Mouse (Mus musculus): ENCODE results near the gene Galp. TPM values are rescaled to one million over a fixed set of nuclear protein-coding genes. Genes with fewer than 3 reads are reported as not detected.
"Not testable (repeated sequence)": the region's sequence is repeated elsewhere in the genome, so short reads cannot be mapped to it uniquely, and the experiment has no call there.

Gene Galp
- polyA plus RNA-seq, 1 experiment: not detected

DNA sequence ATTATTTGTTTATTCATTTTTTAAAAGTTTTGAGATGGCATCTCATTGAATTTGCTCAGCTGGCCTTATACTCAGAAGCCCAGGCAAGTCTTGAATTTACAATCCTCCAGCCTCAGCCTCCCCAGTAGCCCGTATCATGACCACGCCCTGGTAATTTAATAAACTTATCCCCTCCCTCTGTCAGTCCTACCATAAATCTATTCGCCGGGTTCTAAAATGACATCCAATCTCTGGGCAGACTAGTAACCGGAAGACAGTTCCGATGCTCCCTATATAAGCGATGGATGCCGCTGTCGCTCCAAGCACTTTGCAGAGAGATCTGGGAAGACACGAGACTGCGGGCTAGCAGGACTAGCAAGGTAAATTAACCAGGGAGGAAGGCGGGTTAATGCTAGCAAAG is 25.1 kb downstream of the Galp start, which contains the start of gene Zscan5b:
Zscan5b (plus strand) TSS at position 301 of the 400 bp plus-strand sequence.
- H3K79me2 ChIP-seq (ENCODE audit: control insufficient read depth, insufficient read depth): no peaks in the 10 kb centered on the region
- H3K79me3 ChIP-seq (ENCODE audit: low read depth): no peaks in the 10 kb centered on the region
- H3K27me3 ChIP-seq (ENCODE audit: control insufficient read depth, insufficient read depth, insufficient read length): no peaks in the 10 kb centered on the region
- no peak within 1 kb of the TSS for H3ac ChIP-seq (ENCODE audit: control insufficient read depth, insufficient read length, low read depth)
- H3K4me3 ChIP-seq (ENCODE audit: insufficient read depth, poor library complexity, severe bottlenecking): no peak within 1 kb of the TSS
- TF ChIP-seq MYOD1 (IDR thresholded peaks at IDR 0.05; ENCODE audit: control insufficient read depth, insufficient read length, low read depth) (no peak), USF1 (IDR thresholded peaks at IDR 0.05; ENCODE audit: low read depth) (no peak), MAX (IDR thresholded peaks at IDR 0.05) (no peak), CEBPB (IDR thresholded peaks at IDR 0.05; ENCODE audit: low read depth) (no peak), CTCF (IDR thresholded peaks at IDR 0.05; ENCODE audit: control insufficient read depth, insufficient read depth, insufficient read length) (no peak), MYOG (IDR thresholded peaks at IDR 0.05; ENCODE audit: control insufficient read depth, extremely low read depth, insufficient read length) (no peak), FOSL1 (IDR thresholded peaks at IDR 0.05; ENCODE audit: insufficient read depth, low read length, poor library complexity, severe bottlenecking) (no peak)
- H3K36me3 ChIP-seq (ENCODE audit: control insufficient read depth, insufficient read depth): no peaks in the 10 kb centered on the region

DNA sequence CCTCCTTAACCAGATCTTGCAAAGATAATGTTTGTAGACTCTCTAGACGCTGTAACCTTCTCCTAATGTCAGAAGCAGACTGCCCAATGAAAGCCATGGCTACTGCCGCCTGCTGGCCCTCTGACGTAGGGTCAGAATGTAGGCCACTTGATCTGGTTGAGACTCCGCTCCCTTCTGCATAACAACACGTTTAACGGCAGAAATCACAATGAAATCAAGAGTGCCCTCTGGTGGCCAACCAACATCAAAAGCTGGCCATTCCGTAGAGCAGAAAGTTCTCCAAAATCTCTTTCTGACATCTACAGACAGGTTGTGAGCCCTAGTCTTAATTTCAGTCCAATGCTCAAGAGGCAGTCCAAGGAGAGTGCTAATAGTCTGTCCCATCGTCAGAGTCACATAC is 31.6 kb downstream of the Galp start:
- H3K36me3 ChIP-seq (ENCODE audit: control insufficient read depth, insufficient read depth); H3K4me3 ChIP-seq (ENCODE audit: insufficient read depth, poor library complexity, severe bottlenecking); H3K79me2 ChIP-seq (ENCODE audit: control insufficient read depth, insufficient read depth); H3ac ChIP-seq (ENCODE audit: control insufficient read depth, insufficient read length, low read depth); H3K27me3 ChIP-seq (ENCODE audit: control insufficient read depth, insufficient read depth, insufficient read length); H3K79me3 ChIP-seq (ENCODE audit: low read depth): not testable (repeated sequence)

DNA sequence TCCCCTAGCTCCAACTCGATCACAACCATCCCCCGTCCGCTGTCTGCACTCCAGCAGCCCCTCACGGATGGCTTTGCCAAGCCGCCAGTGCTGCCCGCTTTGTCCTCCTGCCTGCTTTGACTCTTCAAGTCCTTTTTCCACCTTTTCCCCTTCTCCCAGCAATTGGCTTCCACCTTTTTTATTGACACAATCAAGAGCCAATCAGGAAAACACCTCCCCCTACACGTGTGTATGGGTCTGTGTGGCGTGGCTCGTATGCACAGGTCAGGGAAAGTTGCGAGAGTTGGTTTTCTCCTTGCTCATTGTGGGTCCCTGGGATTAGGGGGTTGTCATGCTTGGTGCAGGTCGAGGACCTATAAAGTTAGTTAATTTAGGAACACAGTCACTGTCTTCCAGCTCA is 42.9 kb downstream of the Galp start:
- Histone ChIP-seq H3K27me3 (ENCODE audit: control insufficient read depth, insufficient read depth, insufficient read length) (peaks cover 17% of the 10 kb centered on the region), H3K79me3 (ENCODE audit: low read depth) (no peaks in the 10 kb centered on the region), H3K79me2 (ENCODE audit: control insufficient read depth, insufficient read depth) (no peaks in the 10 kb centered on the region), H3K4me3 (ENCODE audit: insufficient read depth, poor library complexity, severe bottlenecking) (no peak overlapping the region), H3K36me3 (ENCODE audit: control insufficient read depth, insufficient read depth) (no peaks in the 10 kb centered on the region), H3ac (ENCODE audit: control insufficient read depth, insufficient read length, low read depth) (no peak overlapping the region)
- TF ChIP-seq CTCF (IDR thresholded peaks at IDR 0.05; ENCODE audit: control insufficient read depth, insufficient read depth, insufficient read length): no peak
- no peak for TF ChIP-seq MYOG (IDR thresholded peaks at IDR 0.05; ENCODE audit: control insufficient read depth, extremely low read depth, insufficient read length)
- TF ChIP-seq FOSL1 (IDR thresholded peaks at IDR 0.05; ENCODE audit: insufficient read depth, low read length, poor library complexity, severe bottlenecking): no peak
- TF ChIP-seq MAX (IDR thresholded peaks at IDR 0.05): no peak
- TF ChIP-seq USF1 (IDR thresholded peaks at IDR 0.05; ENCODE audit: low read depth): no peak
- no peak for TF ChIP-seq CEBPB (IDR thresholded peaks at IDR 0.05; ENCODE audit: low read depth)
- no peak for TF ChIP-seq MYOD1 (IDR thresholded peaks at IDR 0.05; ENCODE audit: control insufficient read depth, insufficient read length, low read depth)

DNA sequence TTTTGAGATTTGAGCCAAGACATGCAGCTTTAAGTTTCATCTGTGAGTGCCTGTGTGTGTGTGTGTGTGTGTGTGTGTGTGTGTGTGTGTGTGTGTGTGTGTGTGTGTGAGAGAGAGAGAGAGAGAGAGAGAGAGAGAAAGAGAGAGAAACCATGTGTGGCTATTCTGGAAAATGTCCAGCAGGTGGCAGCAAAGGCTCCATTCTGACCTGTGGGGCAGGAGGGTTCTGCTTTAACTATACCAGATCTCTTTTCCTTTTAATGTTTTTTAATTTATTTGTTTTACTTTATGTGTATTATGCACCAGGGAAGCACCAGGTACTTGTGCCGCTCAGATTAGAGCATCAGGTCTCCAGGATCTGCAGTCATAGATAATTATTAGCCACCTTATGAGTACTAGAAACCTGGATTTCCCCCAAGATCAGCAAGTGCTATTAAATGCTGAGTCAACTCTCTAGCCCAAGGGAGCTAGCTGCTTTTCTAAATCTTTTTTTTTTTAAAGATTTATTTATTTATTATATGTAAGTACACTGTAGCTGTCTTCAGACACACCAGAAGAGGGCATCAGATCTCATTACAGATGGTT is 44.0 kb downstream of the Galp start:
- H3ac ChIP-seq (ENCODE audit: control insufficient read depth, insufficient read length, low read depth); H3K4me3 ChIP-seq (ENCODE audit: insufficient read depth, poor library complexity, severe bottlenecking); H3K36me3 ChIP-seq (ENCODE audit: control insufficient read depth, insufficient read depth); H3K79me2 ChIP-seq (ENCODE audit: control insufficient read depth, insufficient read depth); H3K79me3 ChIP-seq (ENCODE audit: low read depth): not testable (repeated sequence)
- TF ChIP-seq CTCF (IDR thresholded peaks at IDR 0.05; ENCODE audit: control insufficient read depth, insufficient read depth, insufficient read length): peak; percentile 18
- H3K27me3 ChIP-seq (ENCODE audit: control insufficient read depth, insufficient read depth, insufficient read length): peaks cover 17% of the 10 kb centered on the region

DNA sequence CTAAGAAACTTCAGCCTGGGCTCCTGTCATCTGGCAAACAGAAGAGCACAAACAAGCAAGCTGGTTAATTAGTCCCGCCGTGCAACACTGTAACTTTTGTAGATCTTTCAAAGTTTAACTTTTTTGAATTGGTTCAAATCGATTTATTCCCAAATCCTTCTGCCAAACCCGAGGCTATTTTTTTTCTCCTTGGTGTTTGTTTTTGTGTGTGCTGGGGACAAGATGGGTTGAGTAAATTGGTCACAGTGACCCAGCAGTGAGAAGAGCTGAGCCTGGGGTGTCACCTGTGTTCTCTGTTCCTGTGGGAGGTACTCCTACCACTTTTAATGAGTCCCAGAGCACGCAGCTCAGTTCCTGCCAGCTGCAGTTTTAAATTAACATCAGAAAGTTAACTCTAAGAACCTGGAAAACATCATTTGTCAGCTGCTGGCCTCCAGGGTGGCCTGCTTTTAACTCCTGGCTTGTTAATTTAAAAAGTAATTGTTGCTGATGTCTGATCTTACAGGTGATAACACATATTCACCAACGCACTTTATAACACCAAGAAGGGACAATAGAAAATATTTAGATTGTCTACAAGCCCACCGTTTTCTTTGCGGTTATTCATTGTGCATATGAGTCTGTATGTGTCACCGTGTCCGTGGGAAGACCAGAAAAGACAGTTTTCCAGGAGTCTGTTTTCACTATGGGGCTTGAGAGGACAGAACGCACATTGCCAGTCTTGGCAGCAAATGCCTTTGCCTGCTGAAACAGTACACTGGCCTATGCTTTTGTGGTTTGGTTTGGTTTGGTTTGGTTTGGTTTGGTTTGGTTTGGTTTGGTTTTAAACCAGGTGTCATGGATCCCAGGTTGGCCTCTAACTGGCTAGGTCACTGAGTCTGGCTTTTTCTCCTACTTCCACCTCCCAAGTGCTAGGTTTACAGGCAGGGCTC is 47.7 kb downstream of the Galp start:
- TF ChIP-seq CEBPB (IDR thresholded peaks at IDR 0.05; ENCODE audit: low read depth) (no peak), USF1 (IDR thresholded peaks at IDR 0.05; ENCODE audit: low read depth) (no peak), FOSL1 (IDR thresholded peaks at IDR 0.05; ENCODE audit: insufficient read depth, low read length, poor library complexity, severe bottlenecking) (no peak), MYOD1 (IDR thresholded peaks at IDR 0.05; ENCODE audit: control insufficient read depth, insufficient read length, low read depth) (no peak), MAX (IDR thresholded peaks at IDR 0.05) (no peak), CTCF (IDR thresholded peaks at IDR 0.05; ENCODE audit: control insufficient read depth, insufficient read depth, insufficient read length) (no peak), MYOG (IDR thresholded peaks at IDR 0.05; ENCODE audit: control insufficient read depth, extremely low read depth, insufficient read length) (no peak)
- no peaks in the 10 kb centered on the region for H3K79me3 ChIP-seq (ENCODE audit: low read depth)
- H3K4me3 ChIP-seq (ENCODE audit: insufficient read depth, poor library complexity, severe bottlenecking): no peak overlapping the region
- H3ac ChIP-seq (ENCODE audit: control insufficient read depth, insufficient read length, low read depth): no peak overlapping the region
- H3K36me3 ChIP-seq (ENCODE audit: control insufficient read depth, insufficient read depth): no peaks in the 10 kb centered on the region
- H3K79me2 ChIP-seq (ENCODE audit: control insufficient read depth, insufficient read depth): no peaks in the 10 kb centered on the region
- H3K27me3 ChIP-seq (ENCODE audit: control insufficient read depth, insufficient read depth, insufficient read length): peaks cover 5% of the 10 kb centered on the region

DNA sequence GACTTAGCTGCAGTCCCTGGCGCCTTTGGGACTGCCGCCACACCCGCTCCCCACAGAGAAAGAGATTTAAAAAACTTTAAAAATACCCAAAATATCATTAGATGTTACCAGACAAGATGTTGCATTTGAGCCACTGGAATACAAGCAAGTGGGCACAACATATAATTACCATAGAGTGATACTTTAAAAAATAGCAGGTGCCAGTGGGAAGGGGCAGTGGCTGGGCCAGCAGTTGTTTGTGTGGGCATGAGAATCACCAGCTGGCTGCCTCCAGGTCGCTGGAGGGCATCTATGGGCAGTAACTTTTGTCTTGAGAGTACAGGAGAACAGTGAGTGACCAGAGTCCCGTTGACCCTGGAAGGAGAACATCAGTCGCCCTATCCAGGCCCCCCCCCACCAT is 55.5 kb downstream of the Galp start, which contains the start of gene Epp13:
Epp13 (plus strand) TSS at position 301 of the 400 bp plus-strand sequence.
- no peak within 1 kb of the TSS for H3ac ChIP-seq (ENCODE audit: control insufficient read depth, insufficient read length, low read depth)
- no peaks in the 10 kb centered on the region for H3K36me3 ChIP-seq (ENCODE audit: control insufficient read depth, insufficient read depth)
- H3K79me3 ChIP-seq (ENCODE audit: low read depth): no peaks in the 10 kb centered on the region
- TF ChIP-seq MYOD1 (IDR thresholded peaks at IDR 0.05; ENCODE audit: control insufficient read depth, insufficient read length, low read depth) (no peak), MAX (IDR thresholded peaks at IDR 0.05) (no peak), MYOG (IDR thresholded peaks at IDR 0.05; ENCODE audit: control insufficient read depth, extremely low read depth, insufficient read length) (no peak), CEBPB (IDR thresholded peaks at IDR 0.05; ENCODE audit: low read depth) (no peak), FOSL1 (IDR thresholded peaks at IDR 0.05; ENCODE audit: insufficient read depth, low read length, poor library complexity, severe bottlenecking) (no peak), USF1 (IDR thresholded peaks at IDR 0.05; ENCODE audit: low read depth) (no peak), CTCF (IDR thresholded peaks at IDR 0.05; ENCODE audit: control insufficient read depth, insufficient read depth, insufficient read length) (no peak)
- no peaks in the 10 kb centered on the region for H3K79me2 ChIP-seq (ENCODE audit: control insufficient read depth, insufficient read depth)
- no peaks in the 10 kb centered on the region for H3K27me3 ChIP-seq (ENCODE audit: control insufficient read depth, insufficient read depth, insufficient read length)
- H3K4me3 ChIP-seq (ENCODE audit: insufficient read depth, poor library complexity, severe bottlenecking): no peak within 1 kb of the TSS

All from C2C12 (cell line).